Mouse (Mus musculus): ENCODE data around the gene Hcn2.

Gene Hcn2

DNA sequence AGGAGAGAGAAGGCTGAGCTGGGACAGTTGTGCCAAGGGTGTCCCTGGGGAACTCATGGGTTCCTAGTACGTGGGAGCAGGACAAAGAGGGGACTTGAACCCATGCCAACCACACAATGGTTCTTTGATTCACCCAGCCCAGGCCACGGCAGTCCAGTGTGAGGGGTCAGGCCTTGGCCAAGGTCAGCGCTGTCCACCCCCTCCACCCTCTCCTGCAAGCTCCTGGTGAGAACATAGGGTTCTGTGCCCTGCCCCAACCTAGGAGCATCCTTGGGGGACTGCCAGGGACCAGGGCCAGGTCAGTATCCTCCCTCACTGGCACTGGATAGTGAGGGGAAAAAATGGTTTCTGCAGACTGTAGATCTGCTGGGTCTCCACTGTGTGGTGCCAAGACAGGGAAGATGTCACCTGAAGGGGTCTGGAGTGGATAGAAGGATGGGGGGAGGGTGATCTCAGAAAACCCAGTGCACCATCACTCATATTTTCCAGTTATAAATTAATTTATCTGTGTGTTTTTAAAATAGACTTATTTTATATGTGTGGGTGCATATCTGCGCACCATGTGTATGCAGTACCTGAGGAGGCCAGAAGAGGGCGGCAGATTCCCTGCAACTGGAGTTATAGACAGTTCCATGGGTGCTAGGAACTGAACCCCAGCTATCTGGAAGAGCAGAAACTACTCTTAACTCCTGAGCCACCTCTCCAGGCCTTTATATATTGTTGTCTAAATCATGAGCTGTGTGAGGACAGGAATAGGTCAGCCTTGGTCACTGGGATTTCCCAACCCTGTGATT lies 58.2 kb downstream of the Hcn2 start:
- no peak for DNase-seq (ENCODE audit: low read depth, low spot score)

DNA sequence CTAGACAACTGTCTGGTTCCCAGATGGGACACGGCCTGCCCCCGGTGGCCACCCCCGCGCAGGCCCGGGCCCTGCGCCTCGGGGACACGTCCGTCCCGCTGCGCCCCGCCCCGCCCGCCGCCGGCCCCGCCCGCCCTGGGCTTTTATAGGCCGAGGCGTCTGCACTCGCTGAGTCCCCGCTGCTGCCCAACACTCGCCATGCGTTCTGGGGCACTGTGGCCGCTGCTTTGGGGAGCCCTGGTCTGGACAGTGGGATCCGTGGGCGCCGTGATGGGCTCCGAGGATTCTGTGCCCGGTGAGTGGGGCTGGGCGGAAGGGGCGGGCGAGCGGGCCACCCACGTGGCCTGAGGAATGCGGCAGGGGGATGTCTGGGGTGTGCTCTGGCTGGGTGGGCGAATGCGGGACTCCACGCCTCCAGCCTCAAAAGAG lies 60.7 kb downstream of the Hcn2 start, which contains the start of gene Fstl3:
Gene Fstl3, plus strand, starts transcription at position 170 of the 429 bp plus-strand sequence.
- no peak for DNase-seq (ENCODE audit: low read depth, low spot score)

DNA sequence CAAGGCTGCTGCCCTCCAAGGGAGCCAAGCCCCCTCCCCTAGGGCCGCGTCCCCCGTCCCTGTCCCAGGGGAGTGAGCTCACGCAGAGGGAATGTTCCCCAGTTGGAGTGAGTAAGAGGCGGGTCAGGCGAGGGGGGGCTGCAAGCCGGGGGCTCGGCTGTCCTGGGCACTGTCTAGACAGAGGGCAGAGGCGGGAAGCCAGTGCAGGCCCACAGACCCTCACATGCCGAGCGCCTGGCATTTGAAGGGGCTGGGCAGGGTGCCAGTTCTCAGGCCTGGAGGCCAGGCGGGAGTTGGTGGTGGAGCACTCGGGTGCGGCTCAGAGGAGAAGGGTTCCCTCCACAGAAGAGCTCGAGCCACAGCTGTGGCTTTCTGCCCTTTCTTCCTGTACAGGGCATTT lies 61.6 kb downstream of the Hcn2 start:
- DNase-seq (ENCODE audit: low read depth, low spot score): no peak

GRCm38 (mm10) chr10:79779193-79779592 lies 62.8 kb downstream of the Hcn2 start:
- no peak for DNase-seq (ENCODE audit: low read depth, low spot score)

DNA sequence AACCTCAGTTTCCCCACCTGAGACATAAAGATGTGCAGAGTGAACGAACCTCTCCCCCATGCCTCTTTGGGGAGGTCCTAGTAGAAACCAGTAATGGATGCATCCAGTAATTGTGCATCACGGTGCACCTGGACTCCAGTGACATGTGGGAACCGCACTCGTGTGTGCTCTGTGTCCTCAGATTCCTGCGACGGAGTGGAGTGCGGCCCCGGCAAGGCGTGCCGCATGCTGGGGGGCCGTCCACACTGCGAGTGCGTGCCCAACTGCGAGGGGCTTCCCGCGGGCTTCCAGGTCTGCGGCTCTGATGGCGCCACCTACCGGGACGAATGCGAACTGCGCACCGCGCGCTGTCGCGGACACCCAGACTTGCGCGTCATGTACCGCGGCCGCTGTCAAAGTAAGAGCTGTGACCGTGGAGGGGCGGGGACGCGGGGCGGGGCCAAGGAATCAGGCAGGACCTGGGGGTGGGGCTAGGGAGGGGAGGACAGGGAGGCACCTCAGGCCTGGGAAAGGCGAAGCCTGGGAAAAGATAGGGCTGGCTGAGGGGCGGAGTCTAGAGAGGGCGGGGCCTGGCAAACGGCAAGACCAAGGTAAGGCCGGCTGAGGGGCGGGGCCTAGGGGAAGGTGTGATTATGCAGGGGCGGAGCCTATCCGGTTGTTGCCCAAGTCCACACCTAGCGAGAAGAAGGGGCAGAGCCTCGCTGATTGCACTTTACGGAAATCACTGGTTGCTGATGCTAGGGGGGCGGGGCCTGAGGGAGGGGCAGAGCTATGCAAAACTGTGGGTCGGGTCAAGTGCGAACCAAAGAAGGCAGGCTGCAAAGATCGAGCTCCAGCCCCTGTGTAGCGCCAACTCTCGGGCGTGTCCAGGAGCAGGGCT lies 63.6 kb downstream of the Hcn2 start:
- DNase-seq (ENCODE audit: low read depth, low spot score): peak; percentile 98

DNA sequence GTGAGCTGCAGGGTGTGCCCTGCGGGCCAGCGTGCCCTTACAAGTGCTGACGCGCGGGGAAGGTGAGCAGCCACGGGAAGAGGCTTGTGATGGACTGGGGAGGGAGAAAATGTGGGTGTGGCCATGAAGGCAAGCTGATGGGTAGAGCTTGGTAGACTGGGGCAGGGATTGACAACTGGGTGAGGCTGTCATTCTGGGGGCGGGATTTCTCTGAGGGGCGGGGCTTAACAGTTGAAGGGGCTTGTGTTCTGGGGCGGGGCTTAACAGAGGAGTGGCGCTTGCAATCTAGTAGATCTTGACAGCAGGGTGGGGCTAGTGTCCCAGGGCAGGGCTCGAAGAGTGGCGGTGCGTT lies 64.2 kb downstream of the Hcn2 start:
- DNase-seq (ENCODE audit: low read depth, low spot score): peak; percentile 95

- DNase-seq (ENCODE audit: low read depth, low spot score): no peak
Observed at GRCm38 (mm10) chr10:79781139-79781538, 64.7 kb downstream of the Hcn2 start.

GRCm38 (mm10) chr10:79781956-79782355 lies 65.5 kb downstream of the Hcn2 start:
- peak; percentile 70 for DNase-seq (ENCODE audit: low read depth, low spot score)

- DNase-seq (ENCODE audit: low read depth, low spot score): no peak
Observed at GRCm38 (mm10) chr10:79783050-79783449, 66.6 kb downstream of the Hcn2 start.

- peak; percentile 63 for DNase-seq (ENCODE audit: low read depth, low spot score)
Observed at GRCm38 (mm10) chr10:79783920-79784800, 67.7 kb downstream of the Hcn2 start.
